Mouse (Mus musculus): ENCODE data around the gene Irf7.

The Irf7 gene

DNA sequence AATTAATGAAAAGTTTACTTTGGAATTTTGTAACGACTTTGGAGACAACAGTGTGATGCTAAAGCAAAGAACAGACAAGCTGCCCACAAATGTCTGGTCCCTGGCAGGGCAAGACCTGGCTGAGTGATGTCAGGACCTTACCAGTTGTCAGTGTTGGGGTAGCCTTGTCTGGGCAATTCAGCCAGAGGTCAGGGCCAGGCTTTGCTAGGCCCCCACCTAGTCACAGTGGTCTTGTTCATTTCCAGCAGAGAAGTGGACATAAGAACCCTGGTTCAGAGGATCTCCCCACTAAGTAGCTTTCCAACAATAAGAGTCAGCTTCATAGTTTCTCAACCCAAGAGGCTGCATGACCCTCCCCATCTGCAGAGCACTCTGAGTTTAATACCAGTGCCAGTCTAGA, 45.9 kb downstream of the Irf7 start:
- no peak for DNase-seq (ENCODE audit: low read depth, low spot score)

DNA sequence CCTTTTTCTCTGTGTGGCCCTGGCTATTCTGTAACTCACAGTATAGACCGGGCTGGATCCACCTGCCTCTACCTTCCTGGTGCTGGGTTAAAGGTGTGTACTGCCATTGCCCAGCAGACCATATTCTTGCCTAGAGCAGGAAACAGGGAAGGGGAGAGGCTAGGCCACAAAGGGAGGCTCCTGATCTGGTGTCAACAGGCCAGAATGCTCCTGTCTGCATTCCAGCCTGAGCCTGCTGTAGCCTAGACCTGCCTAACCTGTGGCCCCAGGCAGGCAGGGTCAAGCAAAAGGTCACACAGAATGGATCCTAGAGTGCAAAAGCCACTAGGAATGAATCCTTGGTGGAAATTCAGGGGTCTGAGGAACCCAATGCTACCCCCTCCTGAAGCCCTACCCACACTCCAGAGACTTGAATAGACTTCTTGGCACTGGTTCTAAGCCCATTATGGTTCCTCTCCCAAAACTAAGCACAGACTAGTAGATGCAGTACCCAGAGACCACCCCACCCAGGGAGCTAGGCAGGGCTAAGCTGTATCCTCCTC, 46.7 kb downstream of the Irf7 start:
- no peak for DNase-seq (ENCODE audit: low read depth, low spot score)

DNA sequence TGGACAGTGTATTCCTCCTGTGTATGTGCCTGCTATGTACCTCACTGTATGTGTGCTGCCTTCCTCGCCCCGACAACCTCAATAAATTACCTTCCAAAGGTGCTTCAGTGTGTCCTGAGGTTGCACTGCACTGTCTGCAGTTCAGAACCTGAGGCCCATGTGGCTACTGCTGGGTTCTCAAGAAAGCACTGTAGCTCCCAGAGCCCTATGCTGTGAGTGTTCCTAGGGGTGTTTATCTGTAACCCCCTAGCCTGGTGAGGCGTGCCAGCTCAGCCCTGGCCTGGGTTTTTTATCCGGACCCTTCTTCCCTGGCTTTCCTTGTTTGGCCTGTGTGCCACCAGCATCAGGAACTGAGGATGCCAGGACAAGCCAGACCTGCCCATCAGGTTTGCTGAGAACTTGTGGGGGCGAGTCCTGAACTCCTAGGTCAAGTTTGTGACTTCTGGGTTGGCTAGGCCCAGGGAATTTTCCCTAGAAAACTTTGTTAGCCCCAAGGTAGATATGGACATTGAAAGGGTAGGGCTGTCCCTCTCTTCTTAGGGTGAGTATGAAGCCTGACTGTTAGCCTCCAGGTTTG, 47.6 kb downstream of the Irf7 start:
- no peak for DNase-seq (ENCODE audit: low read depth, low spot score)

DNA sequence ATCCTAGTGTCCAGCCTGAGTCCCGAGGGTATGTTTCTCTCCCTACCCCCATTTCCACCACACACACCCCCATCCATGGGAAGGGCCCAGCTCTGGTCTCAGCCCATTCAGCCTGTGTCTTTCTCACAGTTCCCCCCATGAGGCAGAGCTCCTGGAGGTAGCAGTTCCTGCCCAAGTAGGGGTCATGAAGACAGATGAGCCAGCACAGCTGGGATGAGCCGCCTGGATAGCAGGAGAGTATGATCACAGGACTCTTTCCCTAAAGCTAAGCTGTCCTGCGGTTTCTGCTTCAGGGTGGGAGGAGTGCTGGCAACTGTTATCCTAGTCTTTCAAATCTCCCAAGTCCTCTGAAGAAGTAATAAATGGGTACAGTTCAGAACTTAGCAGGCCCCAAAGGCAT, 48.1 kb downstream of the Irf7 start:
- no peak for DNase-seq (ENCODE audit: low read depth, low spot score)

DNA sequence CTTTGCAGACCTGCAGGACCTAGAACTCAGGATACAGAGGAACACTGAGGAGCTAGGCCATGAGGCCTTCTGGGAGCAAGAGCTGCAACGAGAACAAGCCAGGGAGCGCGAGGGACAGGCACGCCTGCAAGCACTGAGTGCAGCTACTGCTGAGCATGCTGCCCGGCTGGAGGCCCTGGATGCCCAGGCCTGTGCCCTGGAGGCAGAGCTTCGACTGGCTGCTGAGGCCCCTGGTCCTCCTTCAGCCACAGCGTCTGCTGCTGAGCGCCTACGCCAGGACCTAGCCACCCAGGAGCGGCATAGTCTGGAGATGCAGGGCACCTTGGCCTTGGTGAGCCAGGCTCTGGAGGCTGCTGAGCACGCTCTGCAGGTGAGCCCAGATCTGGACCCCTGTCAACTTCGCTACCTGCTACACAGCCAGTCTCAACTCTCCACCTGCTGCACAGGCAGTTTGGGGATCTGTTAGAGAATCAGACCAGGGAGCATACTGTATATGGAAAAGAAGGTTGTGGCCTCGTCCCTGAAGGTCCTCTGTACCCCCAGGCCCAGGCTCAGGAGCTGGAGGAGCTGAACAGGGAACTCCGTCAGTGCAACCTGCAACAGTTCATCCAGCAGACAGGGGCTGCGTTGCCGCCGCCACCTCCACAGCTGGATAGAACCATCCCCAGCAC, 48.8 kb downstream of the Irf7 start:
- no peak for DNase-seq (ENCODE audit: low read depth, low spot score)

DNA sequence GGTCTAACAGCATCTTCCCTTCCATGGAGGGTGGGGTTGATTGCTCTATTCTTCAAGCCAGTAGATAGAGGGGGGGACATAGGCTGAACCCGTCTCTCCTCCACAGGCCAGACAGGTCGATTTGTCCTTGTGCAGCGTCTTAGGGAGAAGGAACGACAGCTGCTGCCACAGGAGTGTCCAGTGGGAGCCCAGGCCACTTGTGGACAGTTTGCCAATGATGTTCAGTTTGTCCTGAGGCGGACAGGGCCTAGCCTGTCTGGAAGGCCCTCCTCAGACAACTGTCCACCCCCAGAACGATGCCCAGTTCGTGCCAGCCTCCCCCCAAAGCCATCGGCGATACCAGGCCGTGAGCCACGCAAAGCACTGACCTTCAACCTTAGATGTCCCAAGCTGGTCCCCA, 49.4 kb downstream of the Irf7 start:
- DNase-seq (ENCODE audit: low read depth, low spot score), result no peak

DNA sequence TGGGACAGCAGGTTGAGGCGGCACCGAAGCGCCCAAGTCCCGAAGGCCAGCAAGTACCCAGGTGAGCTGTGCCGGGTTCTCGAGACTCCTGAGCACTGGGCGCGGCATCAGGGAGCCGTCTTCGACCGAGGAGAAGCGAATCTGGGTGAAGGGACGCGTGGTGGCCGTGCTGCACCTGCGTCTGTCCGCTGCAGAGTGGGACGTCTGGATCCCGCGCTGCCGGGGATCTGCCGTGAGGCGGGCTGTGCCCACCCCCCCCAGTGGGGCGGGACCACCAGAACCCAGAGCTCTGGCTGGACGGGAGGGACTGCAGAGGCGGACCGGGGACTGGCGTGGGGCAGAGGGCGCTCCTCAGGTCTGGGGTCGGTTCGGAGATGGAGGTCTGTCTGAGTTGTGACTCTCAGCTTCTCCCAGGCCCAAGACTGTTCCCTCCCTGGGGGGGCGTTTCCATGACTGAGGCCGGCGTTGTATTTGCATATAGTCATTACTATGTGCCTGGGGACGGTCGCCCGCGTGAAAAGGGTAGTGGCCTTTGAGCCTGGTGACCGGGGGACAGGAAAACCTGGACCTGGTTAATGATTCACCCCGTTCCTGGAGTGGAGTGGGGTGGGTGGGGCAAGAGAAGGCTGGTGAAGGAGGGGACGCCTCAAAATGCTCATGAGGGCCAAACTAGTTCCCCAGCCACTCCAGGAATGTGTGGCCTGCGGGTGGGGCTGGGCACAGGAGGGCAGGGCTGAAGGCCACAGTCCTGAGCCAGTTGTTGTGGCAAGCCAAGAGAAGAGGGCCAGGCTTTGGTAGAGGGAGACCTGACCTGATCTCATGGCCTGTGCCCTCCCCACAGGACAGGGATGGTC, 50.2 kb downstream of the Irf7 start:
- no peak for DNase-seq (ENCODE audit: low read depth, low spot score)

DNA sequence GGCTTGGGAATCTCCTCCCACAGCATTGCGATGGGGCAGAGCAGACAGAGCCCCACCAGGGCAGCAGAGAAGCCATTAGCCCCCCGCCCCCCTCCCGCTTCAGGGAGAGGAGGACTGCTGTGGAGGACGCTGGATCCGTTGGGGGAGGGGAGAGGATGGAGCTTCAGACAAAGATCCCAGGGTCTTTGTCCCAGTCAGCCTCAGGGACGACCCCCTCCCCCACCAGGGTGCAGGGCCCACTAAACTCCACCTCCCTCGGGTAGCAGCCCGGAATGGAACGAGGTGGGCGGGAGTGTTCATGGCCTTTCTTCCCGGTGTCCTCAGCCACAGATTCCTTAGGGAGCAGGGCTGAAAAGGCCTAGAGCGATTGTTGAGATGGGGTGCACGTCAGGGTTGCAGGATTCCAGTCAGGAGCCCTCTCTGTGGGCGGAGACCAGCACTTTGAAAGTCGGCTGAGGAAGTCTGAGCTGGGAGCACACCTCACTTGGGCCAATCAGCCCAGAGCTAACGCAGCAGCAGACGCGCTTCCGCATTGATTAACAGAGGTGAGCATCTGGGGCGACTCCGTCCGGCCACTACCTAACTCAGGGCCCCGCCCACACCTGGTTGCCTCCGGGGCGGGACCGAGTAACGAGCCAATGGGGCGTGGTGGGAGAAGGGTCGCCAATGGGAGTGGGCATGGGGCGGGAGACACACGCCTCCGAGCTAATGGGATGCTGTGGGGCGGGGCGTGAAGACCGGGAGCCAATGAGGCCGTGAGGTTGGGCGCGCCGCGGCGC, 51.0 kb downstream of the Irf7 start, which contains the start of gene Rassf7:
TSS of gene Rassf7 (plus strand) at position 760 of the 779 bp plus-strand sequence.
- peak; percentile 81 for DNase-seq (ENCODE audit: low read depth, low spot score)

DNA sequence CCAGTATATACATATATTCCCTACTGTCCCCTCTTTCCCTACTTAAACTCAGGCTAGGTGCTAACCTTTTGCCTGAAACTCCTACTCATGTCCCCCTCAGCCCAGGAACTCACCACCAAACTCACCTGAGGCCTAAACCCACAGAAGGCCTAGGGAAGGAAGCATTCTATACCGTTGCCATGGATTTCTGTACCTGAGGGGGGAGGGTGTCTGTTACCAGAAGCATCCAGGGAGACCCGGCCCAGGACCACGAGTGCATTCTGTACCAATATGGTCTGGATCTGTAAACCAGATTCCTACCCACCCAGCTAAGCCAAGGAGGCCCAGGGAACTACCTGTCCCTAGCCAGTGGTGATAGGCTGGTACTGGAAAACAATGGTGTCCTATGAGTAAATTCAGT, 52.0 kb downstream of the Irf7 start:
- DNase-seq (ENCODE audit: low read depth, low spot score), result no peak

DNA sequence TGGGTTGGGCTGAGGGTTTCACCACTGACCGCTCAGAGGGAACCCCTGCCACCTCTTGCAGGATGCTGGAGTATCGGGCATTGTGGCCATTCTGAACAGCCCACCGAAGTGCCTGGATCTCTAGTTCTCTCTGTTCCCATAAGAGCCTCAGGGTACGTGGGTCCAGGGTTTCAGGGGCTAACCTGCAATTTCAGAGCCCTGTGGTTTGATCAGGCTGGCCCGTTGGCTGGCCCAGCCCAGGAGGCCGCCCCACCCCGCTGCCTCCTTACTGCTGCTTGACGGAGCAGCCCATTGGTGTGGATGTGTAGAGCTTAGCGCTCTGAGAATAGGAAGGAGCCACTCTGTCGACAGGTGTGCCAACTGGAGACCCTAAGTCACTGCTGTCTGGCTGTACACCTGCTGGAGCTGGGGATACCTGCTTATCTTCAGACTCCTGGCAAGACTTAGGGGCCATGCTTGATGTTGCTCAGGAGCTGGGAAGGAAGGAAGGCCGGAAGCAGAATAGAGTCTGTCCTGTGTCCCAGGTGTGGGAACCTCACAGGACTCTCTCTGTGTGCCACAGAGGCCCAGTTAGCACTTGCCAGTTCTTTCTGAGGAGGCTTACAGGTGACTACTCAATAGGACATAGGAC, 52.6 kb downstream of the Irf7 start, which contains the start of gene Lmntd2:
TSS of gene Lmntd2 (minus strand) at position 476 of the 631 bp plus-strand sequence.
- DNase-seq (ENCODE audit: low read depth, low spot score), result no peak

DNA sequence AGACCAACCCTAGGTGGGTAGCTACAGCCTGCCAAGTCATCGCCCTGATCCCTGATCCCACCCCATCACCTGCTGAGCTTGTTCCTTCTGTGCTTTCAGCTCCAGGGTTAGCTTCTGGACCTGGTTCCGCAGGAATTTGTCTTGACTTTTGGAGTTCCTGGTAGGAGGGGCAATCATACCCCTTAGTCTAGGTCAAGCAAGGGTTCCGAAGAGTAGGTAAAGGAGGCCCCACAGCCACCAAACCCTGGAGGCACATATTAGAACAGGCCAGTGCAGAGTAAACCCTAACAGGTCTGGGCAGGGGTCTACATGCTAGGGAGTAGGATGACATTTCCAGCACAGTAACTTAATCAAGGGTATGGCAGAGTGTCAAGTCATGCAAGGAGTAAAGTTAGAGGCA, 53.1 kb downstream of the Irf7 start:
- no peak for DNase-seq (ENCODE audit: low read depth, low spot score)

Data from brain, embryonic 18.5 days (tissue).